Mouse (Mus musculus) layer of hippocampus, adult 9-11 months (tissue): ENCODE measurements at regions not wholly inside any gene's neighbourhood (a gene's known extent, or its start where the extent isn't known, plus 50 kb on each side); places are given as distances from the start of the nearest gene placed in this dataset.

ENCODE experiments used
- DNase-seq: peaks from one replicate; pipeline ENCODE4 v3.0.0; 2022

GRCm38 (mm10) chr3:43155643-43156042 is 1413.2 kb downstream of the D3Ertd751e start:
- DNase-seq: peak; percentile 19

GRCm38 (mm10) chr3:43160530-43160929 is 1418.1 kb downstream of the D3Ertd751e start:
- DNase-seq: no peak

- DNase-seq: no peak
These were observed 1440.4 kb downstream of the D3Ertd751e start for GRCm38 (mm10) chr3:43182785-43183184.

GRCm38 (mm10) chr3:43199891-43200290 is 1457.5 kb downstream of the D3Ertd751e start:
- no peak for DNase-seq

- DNase-seq: no peak
These were observed 1467.2 kb downstream of the D3Ertd751e start for GRCm38 (mm10) chr3:43209646-43210045.

GRCm38 (mm10) chr3:43218726-43219125 is 1476.3 kb downstream of the D3Ertd751e start:
- DNase-seq: no peak

- no peak for DNase-seq
These were observed 1504.2 kb downstream of the D3Ertd751e start for GRCm38 (mm10) chr3:43246639-43247038.
